Mouse (Mus musculus) small intestine, adult 2 months (tissue): ENCODE data around the gene Gorab.

ENCODE experiments used
- CTCF ChIP-seq: fragments of 200-500 bp; IDR thresholded peaks from 2 replicates; pipeline ENCODE4 v1.5.1; 2012; ENCODE audit warnings: low read depth, mild to moderate bottlenecking, control low read depth, inconsistent platforms, low read length, moderate library complexity, mixed read lengths; ENCODE audit not compliant: insufficient replicate concordance, insufficient read length; ENCODE audit errors: extremely low read depth
- POLR2A ChIP-seq: fragments of 200-500 bp; IDR thresholded peaks from 2 replicates; pipeline ENCODE4 v1.6.1; 2012; ENCODE audit warnings: low read depth, mild to moderate bottlenecking, control low read depth, inconsistent platforms, low read length, moderate library complexity

GRCm38 (mm10) chr1:163382048-163382719, 21.3 kb downstream of the Gorab start:
- no peak for TF ChIP-seq CTCF
- TF ChIP-seq POLR2A: no peak
